Mouse (Mus musculus) liver, embryonic 12.5 days (tissue): Measurements from ENCODE around the gene Il34. TPM values are rescaled to one million over a fixed set of nuclear protein-coding genes. Genes with fewer than 3 reads are reported as not detected.

Experiments used
- ATAC-seq: fragments of 200-750 bp; cut with Nextera tagmentation; 2 replicates; pipeline ENCODE4 v1.8.0; 2017; ENCODE audit warnings: moderate number of reproducible peaks, mild to moderate bottlenecking, moderate library complexity
- H3K27ac ChIP-seq: fragments of 300-500 bp; sonication (generic); 2 replicates; pipeline ENCODE4 v1.5.1; 2016; ENCODE audit warnings: mild to moderate bottlenecking
- H3K27me3 ChIP-seq: fragments of 300-500 bp; sonication (generic); replicated peaks from 2 replicates; pipeline ENCODE4 v1.6.1; 2016; ENCODE audit warnings: mild to moderate bottlenecking, moderate library complexity
- H3K36me3 ChIP-seq: fragments of 300-500 bp; sonication (generic); 2 replicates; pipeline ENCODE4 v1.6.1; 2016; ENCODE audit warnings: mild to moderate bottlenecking, moderate library complexity
- H3K4me1 ChIP-seq: fragments of 300-500 bp; sonication (generic); 2 replicates; pipeline ENCODE4 v1.6.1; 2016
- H3K4me2 ChIP-seq: fragments of 300-500 bp; sonication (generic); 2 replicates; pipeline ENCODE4 v1.6.1; 2016; ENCODE audit warnings: mild to moderate bottlenecking, moderate library complexity
- H3K4me3 ChIP-seq: fragments of 300-500 bp; sonication (generic); 2 replicates; pipeline ENCODE4 v1.5.1; 2016; ENCODE audit warnings: mild to moderate bottlenecking, moderate library complexity
- H3K9ac ChIP-seq: fragments of 300-500 bp; sonication (generic); 2 replicates; pipeline ENCODE4 v1.6.1; 2016; ENCODE audit warnings: mild to moderate bottlenecking, moderate library complexity
- H3K9me3 ChIP-seq: fragments of 300-500 bp; sonication (generic); replicated peaks from 2 replicates; pipeline ENCODE4 v1.6.1; 2016; ENCODE audit warnings: mild to moderate bottlenecking, moderate library complexity
- WGBS: fragments of 180-500 bp; shearing (Covaris S2); methylation state at CpG from one replicate; pipeline ENCODE4 v1.1.7; 2016; ENCODE audit not compliant: insufficient replicate concordance; 5-methylcytosine and 5-hydroxymethylcytosine counted together
- polyA plus RNA-seq: library from polyadenylated mRNA; unstranded; fragments of >200 nt; fragmentation: Nextera tagmentation; extraction: Ambion mirVana; gene quantifications from 2 replicates; pipeline ENCODE4 v1.2.1, GENCODE M21; 2016

The Il34 gene
- polyA plus RNA-seq, 1 experiment from 2014 or later = not detected

GRCm38 (mm10) chr8:110808495-110809472, 3.1 kb upstream of the Il34 start:
- whole genome bisulfite sequencing = 63% methylated on average over 13 of the region's 13 CpGs
- Histone ChIP-seq H3K4me1 (no peaks in the 10 kb centered on the region), H3K36me3 (peaks cover 54% of the 10 kb centered on the region), H3K4me2 (no peak overlapping the region), H3K27ac (no peak overlapping the region), H3K27me3 (no peaks in the 10 kb centered on the region), H3K4me3 (no peak overlapping the region), H3K9ac (no peak overlapping the region), H3K9me3 (no peaks in the 10 kb centered on the region)
- no peak for ATAC-seq

GRCm38 (mm10) chr8:110806146-110806545, 422 bp upstream of the Il34 start:
- H3K9me3 ChIP-seq = no peaks in the 10 kb centered on the region
- 68% methylated on average over 1 of the region's 1 CpGs for WGBS
- ATAC-seq = no peak
- H3K4me1 ChIP-seq = no peaks in the 10 kb centered on the region
- no peak overlapping the region for H3K27ac ChIP-seq
- H3K4me2 ChIP-seq = no peak overlapping the region
- no peak overlapping the region for H3K9ac ChIP-seq
- peaks cover 28% of the 10 kb centered on the region for H3K36me3 ChIP-seq
- no peak overlapping the region for H3K4me3 ChIP-seq
- H3K27me3 ChIP-seq = no peaks in the 10 kb centered on the region

- H3K4me1 ChIP-seq = no peaks in the 10 kb centered on the region
Observed at GRCm38 (mm10) chr8:110804825-110805514, 754 bp downstream of the Il34 start.

DNA sequence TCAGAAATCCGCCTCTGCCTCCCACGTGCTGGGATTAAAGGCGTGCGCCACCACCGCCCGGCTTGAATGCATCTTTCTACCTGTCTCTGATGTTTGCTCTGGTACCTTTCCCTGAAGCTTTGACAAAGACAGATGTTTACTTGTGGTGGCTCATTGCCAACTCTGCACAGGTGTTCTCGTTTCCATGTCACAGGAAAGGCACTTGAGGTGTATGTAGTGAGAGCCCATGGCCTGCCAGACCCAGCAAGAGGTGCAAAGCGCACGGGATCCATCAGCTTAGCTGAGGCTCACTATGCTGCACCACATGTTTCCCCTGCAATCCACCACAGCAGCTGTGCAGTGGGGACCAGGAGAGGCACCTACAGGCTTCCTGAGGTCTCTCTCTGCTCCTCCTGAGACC, 1.9 kb downstream of the Il34 start:
- WGBS = 81% methylated on average over 9 of the region's 9 CpGs
- Histone ChIP-seq H3K27me3 (no peaks in the 10 kb centered on the region; the same call in 1 of the 2 replicates), H3K9me3 (no peaks in the 10 kb centered on the region), H3K36me3 (peaks cover 5% of the 10 kb centered on the region), H3K4me2 (no peak overlapping the region), H3K9ac (no peak overlapping the region), H3K27ac (no peak overlapping the region), H3K4me3 (no peak overlapping the region), H3K4me1 (no peaks in the 10 kb centered on the region)
- ATAC-seq = no peak

More at GRCm38 (mm10) chr8:110804825-110805514, 754 bp downstream of the Il34 start:
- no peaks in the 10 kb centered on the region for H3K9me3 ChIP-seq
- ATAC-seq = no peak
- H3K9ac ChIP-seq = no peak overlapping the region
- no peak overlapping the region for H3K4me2 ChIP-seq
- H3K27ac ChIP-seq = no peak overlapping the region
- H3K36me3 ChIP-seq = peaks cover 16% of the 10 kb centered on the region
- WGBS = 32% methylated on average over 3 of the region's 3 CpGs
- no peak overlapping the region for H3K4me3 ChIP-seq
- no peaks in the 10 kb centered on the region; the same call in 1 of the 2 replicates for H3K27me3 ChIP-seq

- no peak for ATAC-seq
- no peaks in the 10 kb centered on the region for H3K9me3 ChIP-seq
- H3K4me1 ChIP-seq = no peaks in the 10 kb centered on the region
- H3K4me3 ChIP-seq = no peak overlapping the region
- WGBS = 63% methylated on average over 5 of the region's 5 CpGs
- H3K36me3 ChIP-seq = no peaks in the 10 kb centered on the region
- no peak overlapping the region for H3K4me2 ChIP-seq
- H3K27ac ChIP-seq = no peak overlapping the region
- no peaks in the 10 kb centered on the region; the same call in 1 of the 2 replicates for H3K27me3 ChIP-seq
- H3K9ac ChIP-seq = no peak overlapping the region
Observed at GRCm38 (mm10) chr8:110802988-110803387, 2.7 kb downstream of the Il34 start.

DNA sequence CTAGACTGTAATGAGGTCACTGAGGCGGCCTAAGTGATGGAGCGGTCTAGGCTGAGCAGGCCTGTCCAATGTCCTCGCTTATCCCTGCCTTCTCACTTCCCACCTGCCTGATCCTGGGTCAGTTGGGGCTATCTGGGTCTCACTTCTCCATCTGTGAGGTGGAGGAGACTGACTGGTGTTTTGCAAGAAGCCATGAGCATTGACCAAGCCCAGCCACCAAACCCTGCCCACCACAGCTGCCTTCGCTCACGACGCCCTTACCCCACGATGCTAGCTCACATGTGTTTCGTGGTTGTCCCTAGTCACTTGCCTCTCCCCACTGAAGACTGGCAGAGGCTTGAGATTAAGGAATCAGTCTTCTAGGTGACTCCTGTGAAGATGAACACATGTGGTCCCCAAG, 8.6 kb downstream of the Il34 start:
- Histone ChIP-seq H3K27ac (no peak overlapping the region), H3K4me3 (no peak overlapping the region), H3K9me3 (peaks cover 4% of the 10 kb centered on the region; the same call in 1 of the 2 replicates), H3K9ac (no peak overlapping the region), H3K4me1 (no peaks in the 10 kb centered on the region), H3K4me2 (no peak overlapping the region), H3K36me3 (no peaks in the 10 kb centered on the region), H3K27me3 (peaks cover 13% of the 10 kb centered on the region; the same call in 1 of the 2 replicates)
- WGBS = 83% methylated on average over 8 of the region's 8 CpGs
- no peak for ATAC-seq

DNA sequence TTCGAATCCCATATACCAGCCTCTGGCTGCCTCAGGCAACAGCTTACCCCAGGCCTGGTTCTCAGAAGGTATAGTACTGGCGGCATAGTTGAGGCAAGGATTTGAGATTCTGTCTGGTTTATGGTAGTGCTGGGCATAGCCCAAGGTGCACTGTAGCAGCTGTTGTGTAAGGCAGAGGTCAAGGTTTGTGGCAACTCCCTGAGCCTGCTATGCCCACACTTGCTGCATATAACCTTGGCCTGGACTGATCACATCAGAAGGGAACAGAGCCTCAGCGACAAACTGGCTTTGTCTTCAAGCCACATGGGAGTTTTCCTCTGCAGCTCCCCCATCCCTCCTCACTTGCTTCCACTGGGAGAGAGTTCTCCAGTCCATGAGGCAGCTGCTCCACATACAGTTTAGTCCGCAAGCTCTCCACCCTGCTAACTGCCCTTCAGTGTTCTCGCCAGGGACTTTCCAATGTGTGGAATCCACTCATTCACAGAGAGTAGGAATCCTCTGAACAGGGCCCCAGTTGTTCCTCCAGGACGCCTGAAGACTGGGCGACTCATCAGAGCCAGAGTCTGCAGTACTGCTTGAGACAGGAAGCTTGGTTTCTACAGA, 11.3 kb downstream of the Il34 start:
- Histone ChIP-seq H3K9ac (no peak overlapping the region), H3K4me3 (no peak overlapping the region), H3K4me2 (no peak overlapping the region), H3K4me1 (no peaks in the 10 kb centered on the region), H3K36me3 (no peaks in the 10 kb centered on the region), H3K27ac (no peak overlapping the region), H3K9me3 (peaks cover 4% of the 10 kb centered on the region; the same call in 1 of the 2 replicates), H3K27me3 (peaks cover 26% of the 10 kb centered on the region)
- 66% methylated on average over 7 of the region's 7 CpGs for WGBS
- no peak for ATAC-seq

DNA sequence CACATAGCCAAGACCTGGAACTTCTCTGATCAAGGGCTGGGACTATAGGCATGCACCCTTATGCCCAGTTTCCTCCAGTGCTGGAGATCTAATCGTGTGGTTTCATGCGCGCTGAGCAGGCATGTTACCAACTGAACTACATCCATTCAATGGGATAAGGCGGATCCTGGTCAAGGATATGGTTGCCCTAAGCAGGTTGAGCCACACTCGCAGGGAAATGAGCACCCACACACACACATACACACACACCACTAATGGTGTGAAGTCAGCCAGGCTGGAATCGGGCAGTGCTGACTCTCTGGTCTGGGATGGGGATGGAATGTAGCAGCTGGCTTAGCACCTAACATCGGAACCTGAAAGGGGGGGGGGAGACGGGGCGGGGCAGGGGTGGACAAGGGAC, 11.8 kb downstream of the Il34 start:
- H3K27ac ChIP-seq = no peak overlapping the region
- WGBS = 82% methylated on average over 9 of the region's 9 CpGs
- H3K36me3 ChIP-seq = no peaks in the 10 kb centered on the region
- H3K4me3 ChIP-seq = no peak overlapping the region
- peaks cover 32% of the 10 kb centered on the region for H3K27me3 ChIP-seq
- peaks cover 4% of the 10 kb centered on the region; the same call in 1 of the 2 replicates for H3K9me3 ChIP-seq
- H3K4me1 ChIP-seq = no peaks in the 10 kb centered on the region
- no peak overlapping the region for H3K9ac ChIP-seq
- H3K4me2 ChIP-seq = no peak overlapping the region
- no peak for ATAC-seq

GRCm38 (mm10) chr8:110793511-110793910, 12.2 kb downstream of the Il34 start:
- WGBS = 65% methylated on average over 9 of the region's 9 CpGs
- Histone ChIP-seq H3K27me3 (peaks cover 34% of the 10 kb centered on the region), H3K27ac (no peak overlapping the region), H3K9ac (no peak overlapping the region), H3K4me1 (no peaks in the 10 kb centered on the region), H3K4me3 (no peak overlapping the region), H3K4me2 (no peak overlapping the region), H3K9me3 (peaks cover 4% of the 10 kb centered on the region; the same call in 1 of the 2 replicates), H3K36me3 (no peaks in the 10 kb centered on the region)
- no peak for ATAC-seq

DNA sequence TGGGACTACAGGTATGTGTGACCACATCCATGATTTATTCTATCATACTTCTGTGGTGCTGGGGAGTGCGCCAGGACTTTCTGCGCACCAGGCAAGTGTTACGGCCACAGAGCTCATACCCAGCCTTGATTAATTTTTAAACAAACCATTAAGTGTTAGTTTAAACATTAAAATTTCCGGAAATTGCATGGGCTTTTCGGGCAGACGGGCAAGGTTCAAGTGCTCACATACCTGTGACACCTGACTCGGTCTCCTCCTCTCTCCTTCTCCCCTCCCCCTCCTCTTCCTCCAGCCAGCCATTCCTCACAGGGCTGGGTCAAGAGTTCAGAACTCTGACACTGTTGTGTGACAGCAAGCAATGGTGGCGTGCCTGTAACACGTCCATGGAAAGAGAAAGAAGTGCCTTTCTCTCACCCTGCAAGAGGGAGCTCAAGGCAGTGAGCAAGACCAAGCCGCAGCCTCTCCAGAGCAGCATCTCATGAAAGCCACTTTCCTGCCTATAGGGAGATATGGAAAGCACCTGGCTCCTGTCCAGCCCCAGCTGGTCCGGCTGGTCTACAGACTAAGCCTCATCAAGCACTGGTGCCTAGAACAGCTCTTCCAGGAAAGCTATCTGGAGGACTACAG, 13.0 kb downstream of the Il34 start:
- Histone ChIP-seq H3K4me1 (no peaks in the 10 kb centered on the region), H3K4me2 (no peak overlapping the region), H3K27ac (no peak overlapping the region), H3K27me3 (peaks cover 34% of the 10 kb centered on the region), H3K9me3 (peaks cover 4% of the 10 kb centered on the region; the same call in 1 of the 2 replicates), H3K9ac (no peak overlapping the region), H3K36me3 (no peaks in the 10 kb centered on the region), H3K4me3 (no peak overlapping the region)
- WGBS = 64% methylated on average over 11 of the region's 11 CpGs
- no peak for ATAC-seq

DNA sequence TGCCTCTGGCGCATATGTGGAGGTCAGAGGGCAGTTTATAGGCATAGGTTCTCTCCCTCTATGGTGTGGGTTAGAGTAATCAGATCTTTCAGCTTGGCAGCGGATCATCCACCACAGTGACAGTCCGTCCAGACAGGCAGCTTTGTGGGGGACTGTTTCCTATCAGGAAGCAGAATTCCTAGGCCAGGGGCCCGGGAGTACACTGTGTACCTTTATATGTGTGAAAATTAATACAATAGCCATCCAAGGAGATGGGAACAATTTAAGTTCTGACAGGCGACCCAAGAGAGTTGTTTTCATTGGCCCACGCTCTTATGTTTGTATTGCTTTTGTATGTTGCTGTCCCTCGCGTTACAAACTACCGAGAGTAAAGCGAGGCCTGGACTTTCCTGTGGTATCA, 14.6 kb downstream of the Il34 start:
- Histone ChIP-seq H3K4me1 (no peaks in the 10 kb centered on the region), H3K9ac (no peak overlapping the region), H3K4me3 (no peak overlapping the region), H3K9me3 (peaks cover 4% of the 10 kb centered on the region; the same call in 1 of the 2 replicates), H3K27me3 (peaks cover 34% of the 10 kb centered on the region), H3K27ac (no peak overlapping the region), H3K36me3 (no peaks in the 10 kb centered on the region), H3K4me2 (no peak overlapping the region)
- 60% methylated on average over 10 of the region's 10 CpGs for WGBS
- no peak for ATAC-seq
